In the genomic region with DNA sequence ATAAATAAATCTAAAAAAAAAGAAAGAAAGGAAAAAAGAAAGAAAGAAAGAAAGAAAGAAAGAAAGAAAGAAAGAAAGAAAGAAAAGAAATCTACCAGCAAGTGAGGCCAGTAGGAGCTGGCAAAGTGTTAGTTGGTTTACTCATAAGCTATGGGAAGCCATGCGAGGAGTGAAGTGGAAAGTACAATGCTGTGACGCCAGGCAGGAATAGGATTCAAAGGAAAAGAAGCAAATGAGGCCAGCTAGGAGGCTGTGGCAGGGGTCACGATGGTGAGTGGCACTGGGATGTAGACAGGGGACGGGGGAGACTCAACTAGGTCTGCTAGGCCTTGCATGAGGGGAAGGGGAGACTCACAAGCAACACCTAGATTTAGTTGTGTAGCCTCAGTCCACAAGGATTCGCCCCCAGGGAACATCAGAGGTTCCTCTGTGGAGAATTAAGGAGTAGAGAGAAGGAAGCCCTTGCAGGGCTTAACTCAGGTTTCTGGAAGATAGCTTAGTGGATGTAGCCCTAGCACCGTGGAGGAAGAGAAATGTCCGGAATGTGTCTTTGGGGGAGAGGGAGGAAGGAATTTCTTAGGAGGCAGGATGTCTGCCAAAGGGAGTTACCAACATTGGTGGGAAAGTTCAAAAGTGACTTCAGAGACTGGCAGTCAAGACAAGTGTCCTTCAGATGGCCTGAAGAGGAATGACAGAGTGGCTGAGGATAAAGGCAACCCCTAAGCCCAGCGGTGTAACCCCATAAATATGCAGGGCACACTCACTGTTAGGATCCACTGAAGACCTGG, we compare ENCODE assay signal across 8 mouse cellular contexts. TPM values are rescaled to one million over a fixed set of nuclear protein-coding genes. Genes with fewer than 3 reads are reported as not detected.
DNase-seq lines count a peak whose midpoint lies in the region; ATAC-seq lines count a peak whose summit lies in the region.

Gene Slc48a1 (plus strand): TSS at position 210 of the 788 bp plus-strand sequence.

- H3K36me3 ChIP-seq in hindbrain, embryonic 16.5 days (ENCODE audit: control insufficient read depth, insufficient read depth, low read length), result no peaks in the 10 kb centered on the region
- no peaks in the 10 kb centered on the region for H3K36me3 ChIP-seq in limb, embryonic 10.5 days
- no peaks in the 10 kb centered on the region for H3K36me3 ChIP-seq in midbrain, embryonic 14.5 days (ENCODE audit: control insufficient read depth, insufficient read depth, low read length)

- H3K4me1 ChIP-seq in hindbrain, embryonic 16.5 days (ENCODE audit: control insufficient read depth, insufficient read depth, low read depth, low read length), result peaks cover 11% of the 10 kb centered on the region
- H3K4me1 ChIP-seq in limb, embryonic 10.5 days, result peaks cover 65% of the 10 kb centered on the region
- 0 out of 2 replicates have a peak, but pooled peaks cover 5% of the 10 kb centered on the region for H3K4me1 ChIP-seq in midbrain, embryonic 14.5 days (ENCODE audit: control insufficient read depth, insufficient read depth, low read length)

- no peak within 1 kb of the TSS for H3K4me3 ChIP-seq in hindbrain, embryonic 16.5 days (ENCODE audit: low read length)
- no peak within 1 kb of the TSS for H3K4me3 ChIP-seq in limb, embryonic 10.5 days
- H3K4me3 ChIP-seq in midbrain, embryonic 14.5 days (replicated peaks; ENCODE audit: low read depth, low read length), result no peak within 1 kb of the TSS

- ATAC-seq in hindbrain, embryonic 16.5 days, result no peak
- ATAC-seq in midbrain, embryonic 14.5 days (ENCODE audit: low FRiP score, low TSS enrichment), result no peak

- H3K9ac ChIP-seq in hindbrain, embryonic 16.5 days (ENCODE audit: low read depth, low read length), result no peak within 1 kb of the TSS
- no peak within 1 kb of the TSS for H3K9ac ChIP-seq in midbrain, embryonic 14.5 days (replicated peaks; ENCODE audit: low read length)

- no peak within 1 kb of the TSS for H3K27ac ChIP-seq in hindbrain, embryonic 16.5 days (ENCODE audit: low read depth, low read length)
- H3K27ac ChIP-seq in limb, embryonic 10.5 days, result 0 out of 2 replicates have a peak within 1 kb of the TSS, but pooled peaks have one; percentile 36
- H3K27ac ChIP-seq in midbrain, embryonic 14.5 days (replicated peaks; ENCODE audit: low read depth, low read length), result no peak within 1 kb of the TSS

- no peaks in the 10 kb centered on the region; the same call in 1 of the 2 replicates for H3K27me3 ChIP-seq in hindbrain, embryonic 16.5 days (replicated peaks; ENCODE audit: control insufficient read depth, insufficient read depth, low read length)
- peaks cover 13% of the 10 kb centered on the region; the same call in 1 of the 2 replicates for H3K27me3 ChIP-seq in limb, embryonic 10.5 days (ENCODE audit: low read depth, poor library complexity, severe bottlenecking)
- 0 out of 2 replicates have a peak, but pooled peaks cover 3% of the 10 kb centered on the region for H3K27me3 ChIP-seq in midbrain, embryonic 14.5 days (ENCODE audit: control insufficient read depth, insufficient read depth, low read length)

- no peak within 1 kb of the TSS for H3K4me2 ChIP-seq in hindbrain, embryonic 16.5 days (ENCODE audit: low read length)
- H3K4me2 ChIP-seq in midbrain, embryonic 14.5 days (ENCODE audit: low read length), result no peak within 1 kb of the TSS

- 75% methylated on average over 8 of the region's 8 CpGs for WGBS in hindbrain, embryonic 16.5 days
- 75% methylated on average over 8 of the region's 8 CpGs for WGBS in limb, embryonic 10.5 days
- 71% methylated on average over 8 of the region's 8 CpGs for WGBS in midbrain, embryonic 14.5 days

- no peak for DNase-seq in urinary bladder, adult 2 months (ENCODE audit: low spot score)
- DNase-seq in urinary bladder, postnatal 25 days (ENCODE audit: low spot score), result no peak
- DNase-seq in gastrocnemius, adult 18-20 months (ENCODE audit: low spot score), result no peak
- no peak for DNase-seq in limb, embryonic 10.5 days (ENCODE audit: low spot score)
- DNase-seq in midbrain, embryonic 14.5 days, result no peak
- no peak for DNase-seq in frontal cortex, postnatal 25 days (ENCODE audit: low spot score in 2 of 2)
- no peak for DNase-seq in T-cell, adult 2 months (ENCODE audit: low spot score)

- no peaks in the 10 kb centered on the region for H3K9me3 ChIP-seq in hindbrain, embryonic 16.5 days (ENCODE audit: control insufficient read depth, low read length)
- no peaks in the 10 kb centered on the region for H3K9me3 ChIP-seq in limb, embryonic 10.5 days (replicated peaks)
- no peaks in the 10 kb centered on the region for H3K9me3 ChIP-seq in midbrain, embryonic 14.5 days (ENCODE audit: control insufficient read depth, low read length)

RNA-seq across cellular contexts. Expression of gene Slc48a1, which starts in this region (rescaled TPM):
- 72.4 and 91.1 TPM in 2 replicates for polyA plus RNA-seq in urinary bladder, adult 2 months (2012; rRNA removed)
- 10 to 100 TPM; 45.0 to 48.7 TPM for total RNA-seq in gastrocnemius, adult 18-20 months (2021)
- 118 and 122 TPM in 2 replicates for polyA plus RNA-seq in hindbrain, embryonic 16.5 days (2015; fragmentation: Nextera tagmentation; extraction: Ambion mirVana)
- polyA plus RNA-seq in limb, embryonic 10.5 days (2016; fragmentation: Nextera tagmentation; extraction: Ambion mirVana), result 17.0 and 23.5 TPM in 2 replicates
- 72.9 and 100 TPM in 2 replicates for polyA plus RNA-seq in midbrain, embryonic 14.5 days (2014; fragmentation: Nextera tagmentation; extraction: Ambion mirVana)
